Mouse (Mus musculus) cerebellum, adult 2 months (tissue): ENCODE data around the gene Wnt8b. TPM values are rescaled to one million over a fixed set of nuclear protein-coding genes. Genes with fewer than 3 reads are reported as not detected.

ENCODE experiments used
- DNase-seq, 2 experiments: peaks; one replicate each; pipeline ENCODE4 v3.0.0; 2021
- H3K27ac ChIP-seq: fragments of 200-500 bp; 2 replicates; pipeline ENCODE4 v1.5.1; 2012; ENCODE audit warnings: low read length, control low read depth, inconsistent platforms; ENCODE audit not compliant: insufficient read depth
- H3K27me3 ChIP-seq: fragments of 200-500 bp; 2 replicates; pipeline ENCODE4 v1.6.1; 2012; ENCODE audit warnings: inconsistent platforms, mild to moderate bottlenecking, low read length, moderate library complexity; ENCODE audit not compliant: control insufficient read depth, insufficient read depth
- H3K4me1 ChIP-seq: fragments of 200-500 bp; 2 replicates; pipeline ENCODE4 v1.6.1; 2011; ENCODE audit warnings: low read length; ENCODE audit not compliant: control insufficient read depth, insufficient read depth
- H3K4me3 ChIP-seq: fragments of 200-500 bp; replicated peaks from 2 replicates; pipeline ENCODE3; 2011; ENCODE audit warnings: mild to moderate bottlenecking, low read depth, low read length, control low read depth; ENCODE audit not compliant: insufficient read depth
- CTCF ChIP-seq: fragments of 200-500 bp; IDR thresholded peaks from 2 replicates; pipeline ENCODE4 v1.5.1; 2011; ENCODE audit warnings: low read depth, mild to moderate bottlenecking, control low read depth, low read length, moderate library complexity, borderline replicate concordance; ENCODE audit not compliant: insufficient read depth
- POLR2A ChIP-seq: fragments of 200-500 bp; IDR thresholded peaks from 2 replicates; pipeline ENCODE4 v1.6.1; 2011; ENCODE audit warnings: low read length, control low read depth, borderline replicate concordance; ENCODE audit not compliant: insufficient read depth
- WGBS: fragments of 180-500 bp; shearing (Covaris S2); methylation state at CpG from one replicate; pipeline ENCODE4 v1.1.7; 2018; 5-methylcytosine and 5-hydroxymethylcytosine counted together
- polyA plus RNA-seq: library from polyadenylated mRNA; depleted of rRNA; stranded (reverse); fragments of >200 nt; gene quantifications from 2 replicates; pipeline ENCODE4 v1.2.3, GENCODE M21; 2012

Wnt8b gene
- polyA plus RNA-seq, 1 experiment: 0.47 TPM

DNA sequence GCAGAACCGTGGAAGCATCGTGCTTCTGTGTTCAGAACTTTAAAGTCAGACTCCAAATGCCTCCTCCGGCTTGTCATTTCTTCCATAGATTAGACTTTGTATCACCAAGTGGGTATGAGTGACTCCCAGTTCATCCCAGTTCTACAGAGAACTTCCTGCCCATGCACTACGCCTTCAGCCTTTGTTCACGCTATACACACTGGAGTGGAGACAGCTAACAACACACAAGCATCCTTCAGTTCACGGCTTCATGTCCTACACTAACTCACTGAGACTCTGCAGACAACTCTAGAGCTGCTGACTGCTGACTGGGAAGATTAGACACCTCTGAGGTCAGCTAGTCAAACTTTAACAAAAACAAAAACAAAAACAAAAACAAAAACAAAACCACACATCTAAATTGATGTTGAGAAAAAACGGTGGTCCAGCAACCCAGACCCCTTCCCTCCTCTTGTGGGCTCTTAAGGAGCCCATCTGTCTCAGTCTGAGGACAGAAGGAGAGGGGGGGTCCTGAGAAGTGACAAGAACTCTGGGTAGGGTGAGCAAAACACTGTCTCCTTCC, 20.7 kb downstream of the Wnt8b start:
- no peaks in the 10 kb centered on the region; the same call in 1 of the 2 replicates for H3K27me3 ChIP-seq
- WGBS: 20% methylated on average over 7 of the region's 7 CpGs
- no peak for DNase-seq
- peaks cover 3% of the 10 kb centered on the region; the same call in 1 of the 2 replicates for H3K4me1 ChIP-seq
- H3K27ac ChIP-seq: no peak overlapping the region
- TF ChIP-seq CTCF: no peak
- no peak for TF ChIP-seq POLR2A
- no peak overlapping the region for H3K4me3 ChIP-seq

DNA sequence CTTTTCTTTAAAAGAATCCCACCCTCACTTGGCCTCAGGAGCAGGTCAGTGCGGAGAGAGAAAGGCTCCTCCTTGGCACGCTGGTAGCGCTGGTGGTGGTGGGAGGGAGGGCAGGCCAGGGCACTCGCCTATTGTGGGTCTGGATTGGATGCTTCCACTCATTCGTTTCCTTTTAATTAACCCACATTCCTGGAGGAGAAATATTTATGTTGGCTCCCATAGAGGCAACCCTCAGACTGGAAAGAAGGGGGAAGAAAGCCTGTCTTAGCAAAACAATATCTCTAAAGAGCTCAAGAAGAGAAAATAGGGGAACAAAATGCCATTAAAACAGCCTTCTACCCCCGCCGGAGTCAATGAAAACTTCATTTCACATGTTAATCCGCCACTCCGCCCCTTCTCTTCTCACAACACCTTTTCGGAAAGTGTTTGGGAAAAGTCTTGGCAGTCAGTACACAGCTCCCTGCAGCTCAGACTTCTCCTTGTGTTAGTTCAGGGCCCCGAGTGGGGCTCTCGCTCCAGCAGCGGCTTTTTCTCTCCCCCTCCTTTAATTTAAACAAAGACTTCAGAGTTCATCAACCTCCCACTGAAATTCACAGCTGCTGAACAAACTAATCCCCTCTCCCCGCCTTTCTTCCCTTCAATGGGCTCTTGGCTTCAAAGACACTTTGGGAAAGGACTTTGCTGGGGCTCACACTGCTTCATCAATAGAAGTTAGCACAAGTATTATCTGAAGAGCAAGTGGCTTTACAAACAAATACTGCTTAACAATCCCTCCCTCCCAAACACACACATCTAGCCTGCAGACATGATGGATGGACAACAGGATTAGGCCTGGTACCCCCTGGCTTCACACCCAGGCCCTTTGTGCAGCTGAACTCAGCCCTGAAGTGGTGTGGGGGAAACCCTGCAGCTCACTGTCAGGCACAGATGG, 21.5 kb downstream of the Wnt8b start:
- TF ChIP-seq CTCF: no peak
- no peak for TF ChIP-seq POLR2A
- H3K4me1 ChIP-seq: peaks cover 3% of the 10 kb centered on the region; the same call in 1 of the 2 replicates
- H3K27ac ChIP-seq: no peak overlapping the region
- 19% methylated on average over 14 of the region's 14 CpGs for WGBS
- no peak for DNase-seq
- H3K27me3 ChIP-seq: no peaks in the 10 kb centered on the region; the same call in 1 of the 2 replicates
- no peak overlapping the region for H3K4me3 ChIP-seq

DNA sequence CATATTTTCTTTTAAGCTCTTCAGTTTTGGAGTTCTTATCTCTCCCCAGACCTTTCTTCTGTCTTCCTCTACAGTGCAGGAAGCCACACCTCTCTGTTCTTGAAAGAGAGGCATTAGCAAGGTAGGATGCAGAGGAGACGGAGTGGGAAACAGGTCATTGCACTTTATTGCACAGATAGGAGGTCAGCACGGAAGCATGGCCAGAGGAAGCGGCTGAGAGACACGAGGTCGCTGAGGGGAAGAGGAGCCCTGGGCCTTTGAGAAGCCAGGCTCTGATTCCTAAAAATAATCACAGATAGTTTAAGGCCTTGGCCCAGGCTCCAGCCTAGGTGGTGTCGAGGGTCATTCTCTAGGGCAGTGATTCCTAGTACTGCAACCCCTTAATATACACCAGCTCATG, 22.5 kb downstream of the Wnt8b start:
- DNase-seq: no peak
- Histone ChIP-seq H3K4me1 (peaks cover 3% of the 10 kb centered on the region; the same call in 1 of the 2 replicates), H3K27ac (no peak overlapping the region), H3K27me3 (no peaks in the 10 kb centered on the region; the same call in 1 of the 2 replicates), H3K4me3 (no peak overlapping the region)
- 63% methylated on average over 6 of the region's 6 CpGs for WGBS
- no peak for TF ChIP-seq POLR2A
- no peak for TF ChIP-seq CTCF

DNA sequence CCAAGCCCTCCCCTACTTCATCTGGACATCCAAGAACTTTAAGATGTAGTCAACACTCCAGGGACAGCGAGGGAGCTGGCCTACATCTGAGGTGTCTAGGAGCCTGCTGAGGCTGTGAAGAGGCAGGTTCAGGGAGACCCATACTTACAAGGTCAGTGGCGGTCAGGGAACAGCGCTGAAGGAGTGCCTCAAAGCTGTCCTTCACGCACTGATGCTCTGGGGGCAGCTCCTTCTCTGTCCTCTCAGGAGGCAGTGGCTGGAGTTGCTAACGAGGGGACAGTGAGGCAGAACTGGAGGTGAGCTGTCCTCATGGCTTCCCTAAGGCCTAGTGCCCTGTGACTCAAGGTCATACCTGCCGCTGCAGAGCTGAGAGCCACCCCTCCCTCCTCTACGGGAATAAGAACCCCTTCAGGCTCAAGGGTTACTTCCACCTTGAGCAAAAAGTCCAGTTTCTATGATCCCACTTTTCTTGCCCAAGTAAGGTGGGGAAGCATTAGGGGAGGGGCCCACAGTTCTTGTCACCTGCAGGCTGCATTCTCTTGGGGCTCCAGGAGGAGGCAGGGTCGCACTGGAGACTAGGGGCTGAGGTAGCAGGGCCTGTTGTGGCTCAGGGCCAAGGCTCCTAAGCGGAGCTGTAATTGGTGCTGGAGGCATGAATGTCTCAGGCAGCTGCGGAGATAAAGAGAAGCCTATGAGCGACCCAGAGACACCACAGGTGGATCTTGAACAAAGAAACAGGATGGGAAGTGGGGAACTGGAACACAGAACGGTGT, 24.9 kb downstream of the Wnt8b start:
- DNase-seq: no peak
- Histone ChIP-seq H3K27me3 (no peaks in the 10 kb centered on the region; the same call in 1 of the 2 replicates), H3K27ac (no peak overlapping the region), H3K4me3 (no peak overlapping the region), H3K4me1 (no peaks in the 10 kb centered on the region)
- TF ChIP-seq CTCF (no peak), POLR2A (no peak)
- 55% methylated on average over 12 of the region's 12 CpGs for WGBS

DNA sequence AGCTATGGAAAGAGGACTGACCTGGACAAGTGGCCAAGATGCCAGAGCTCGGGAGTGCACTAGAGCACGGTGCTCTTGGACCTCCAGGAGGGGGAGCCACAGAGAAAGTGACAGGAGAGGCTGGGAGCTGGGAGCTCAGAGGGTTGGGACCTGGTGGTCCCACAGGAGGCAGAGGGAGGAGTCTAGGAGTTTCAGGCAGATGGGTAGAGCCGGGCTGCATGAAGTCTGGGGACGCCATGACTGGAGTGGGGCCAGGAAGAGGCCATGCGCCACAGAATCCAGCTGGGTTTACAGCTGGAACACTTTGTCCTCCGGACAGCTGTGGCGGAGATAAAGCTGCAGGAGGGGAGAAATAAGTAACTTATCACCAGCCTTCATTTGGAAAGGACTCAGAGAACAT, 25.9 kb downstream of the Wnt8b start:
- 16% methylated on average over 7 of the region's 7 CpGs for WGBS
- H3K4me3 ChIP-seq: no peak overlapping the region
- no peaks in the 10 kb centered on the region for H3K4me1 ChIP-seq
- no peaks in the 10 kb centered on the region; the same call in 1 of the 2 replicates for H3K27me3 ChIP-seq
- no peak for TF ChIP-seq CTCF
- DNase-seq: no peak
- H3K27ac ChIP-seq: no peak overlapping the region

DNA sequence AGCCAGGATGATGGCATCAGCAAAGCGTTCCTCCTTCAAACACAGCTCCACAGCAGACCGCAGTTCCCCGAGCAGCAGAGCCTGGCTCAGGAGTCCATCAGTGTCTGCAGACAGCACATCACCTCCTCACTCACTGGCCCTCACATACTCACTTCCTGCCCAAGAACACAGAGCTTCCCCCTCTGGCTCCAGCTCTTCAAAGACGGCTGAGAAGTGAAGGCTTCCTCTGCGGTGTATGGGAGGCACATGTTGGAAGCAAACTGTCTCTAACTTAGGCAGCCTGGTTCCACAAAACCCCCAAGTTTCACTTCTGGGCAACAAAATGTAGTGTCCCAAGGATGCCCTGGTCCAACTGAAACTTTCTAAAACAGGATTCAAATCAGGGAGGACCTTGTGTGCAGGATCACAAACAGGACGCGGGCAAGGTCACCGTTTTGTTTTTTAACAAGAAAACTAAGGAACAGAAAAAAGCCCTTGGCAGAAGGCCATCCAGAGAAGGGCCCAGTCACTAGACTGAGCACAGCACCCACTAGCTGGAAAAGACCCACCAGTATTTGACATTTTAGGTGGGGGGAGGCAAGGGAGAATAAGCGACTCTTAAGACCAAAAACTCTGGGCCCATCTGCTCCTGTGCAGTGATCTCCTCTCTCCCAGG, 32.4 kb downstream of the Wnt8b start:
- 75% methylated on average over 9 of the region's 9 CpGs for WGBS
- DNase-seq: no peak
- Histone ChIP-seq H3K4me1 (no peaks in the 10 kb centered on the region), H3K27ac (no peak overlapping the region), H3K4me3 (no peak overlapping the region), H3K27me3 (no peaks in the 10 kb centered on the region)
- TF ChIP-seq CTCF (no peak), POLR2A (no peak)

DNA sequence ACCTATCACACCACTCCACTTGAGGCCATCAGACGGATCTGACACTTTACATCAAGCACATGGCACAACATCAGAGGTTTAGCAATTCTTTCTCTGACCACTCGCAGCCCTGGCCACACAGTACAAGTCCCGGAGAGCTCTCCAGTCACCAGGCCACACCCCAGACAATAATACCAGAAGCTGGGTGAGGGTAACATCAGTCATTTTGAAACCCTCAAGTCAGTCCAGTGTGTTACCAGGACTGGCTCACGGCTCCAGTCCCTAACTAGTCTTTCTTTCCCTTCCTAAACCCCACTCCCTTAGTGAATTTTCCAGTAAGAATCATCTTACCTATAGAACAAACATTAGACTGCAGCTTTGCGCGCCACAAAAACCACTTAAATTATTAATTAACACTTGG, 36.7 kb downstream of the Wnt8b start:
- 83% methylated on average over 6 of the region's 6 CpGs for WGBS
- H3K27me3 ChIP-seq: no peaks in the 10 kb centered on the region

DNA sequence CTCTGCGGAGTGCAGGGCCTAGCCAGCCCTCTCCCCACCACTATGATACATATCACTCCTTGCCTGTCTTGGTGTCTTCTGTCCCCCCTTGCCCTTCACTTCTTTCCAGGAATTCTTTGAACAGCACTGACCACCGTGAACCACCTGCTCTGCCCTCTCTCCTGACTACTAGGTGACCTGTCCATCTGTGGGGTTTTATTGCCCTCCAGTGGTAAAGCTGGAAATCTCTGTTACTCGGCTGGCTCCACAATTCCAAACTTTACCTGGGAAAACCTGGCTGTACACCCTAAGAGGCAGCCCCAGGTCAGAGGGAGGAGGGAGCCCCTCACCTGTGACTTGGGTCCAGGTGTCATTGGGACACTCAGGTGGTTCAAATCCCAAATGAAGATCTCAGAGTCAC, 42.1 kb downstream of the Wnt8b start:
- TF ChIP-seq CTCF (peak; percentile 62; the same call in 1 of the 2 replicates), POLR2A (no peak)
- Histone ChIP-seq H3K27ac (no peak overlapping the region), H3K27me3 (no peaks in the 10 kb centered on the region), H3K4me3 (no peak overlapping the region), H3K4me1 (no peaks in the 10 kb centered on the region)
- no peak for DNase-seq
- WGBS: 25% methylated on average over 3 of the region's 3 CpGs

More for the DNA sequence above, 36.7 kb downstream of the Wnt8b start:
- no peak for DNase-seq
- Histone ChIP-seq H3K4me3 (no peak overlapping the region), H3K27ac (no peak overlapping the region), H3K4me1 (no peaks in the 10 kb centered on the region)
- TF ChIP-seq CTCF: no peak
